Mouse (Mus musculus) forebrain, embryonic 12.5 days (tissue): ENCODE results near the gene Tmem140. TPM values are rescaled to one million over a fixed set of nuclear protein-coding genes. Genes with fewer than 3 reads are reported as not detected.

Experiments used
- ATAC-seq: fragments of 200-750 bp; cut with Nextera tagmentation; 2 replicates; pipeline ENCODE4 v1.8.0; 2017; ENCODE audit warnings: moderate TSS enrichment; ENCODE audit not compliant: low FRiP score
- H3K27ac ChIP-seq: fragments of 300-500 bp; sonication (generic); 2 replicates; pipeline ENCODE4 v1.5.1; 2016; ENCODE audit warnings: mild to moderate bottlenecking
- H3K27me3 ChIP-seq: fragments of 300-500 bp; sonication (generic); 2 replicates; pipeline ENCODE4 v1.6.1; 2016; ENCODE audit warnings: mild to moderate bottlenecking
- H3K36me3 ChIP-seq: fragments of 300-500 bp; sonication (generic); replicated peaks from 2 replicates; pipeline ENCODE4 v1.6.1; 2016; ENCODE audit warnings: mild to moderate bottlenecking
- H3K4me1 ChIP-seq: fragments of 300-500 bp; sonication (generic); 2 replicates; pipeline ENCODE4 v1.6.1; 2016
- H3K4me2 ChIP-seq: fragments of 300-500 bp; sonication (generic); 2 replicates; pipeline ENCODE4 v1.6.1; 2016; ENCODE audit warnings: mild to moderate bottlenecking, moderate library complexity
- H3K4me3 ChIP-seq: fragments of 300-500 bp; sonication (generic); replicated peaks from 2 replicates; pipeline ENCODE4 v1.5.1; 2016; ENCODE audit warnings: mild to moderate bottlenecking
- H3K9ac ChIP-seq: fragments of 300-500 bp; sonication (generic); 2 replicates; pipeline ENCODE4 v1.6.1; 2016; ENCODE audit warnings: mild to moderate bottlenecking
- H3K9me3 ChIP-seq: fragments of 300-500 bp; sonication (generic); 2 replicates; pipeline ENCODE4 v1.6.1; 2016
- WGBS: fragments of 180-500 bp; shearing (Covaris S2); methylation state at CpG from one replicate; pipeline ENCODE4 v1.1.7; 2016; 5-methylcytosine and 5-hydroxymethylcytosine counted together
- polyA plus RNA-seq: library from polyadenylated mRNA; unstranded; fragments of >200 nt; fragmentation: Nextera tagmentation; extraction: Ambion mirVana; gene quantifications from 2 replicates; pipeline ENCODE4 v1.2.1, GENCODE M21; 2016

The Tmem140 gene
- polyA plus RNA-seq, 1 experiment from 2014 or later = 1.8 TPM

DNA sequence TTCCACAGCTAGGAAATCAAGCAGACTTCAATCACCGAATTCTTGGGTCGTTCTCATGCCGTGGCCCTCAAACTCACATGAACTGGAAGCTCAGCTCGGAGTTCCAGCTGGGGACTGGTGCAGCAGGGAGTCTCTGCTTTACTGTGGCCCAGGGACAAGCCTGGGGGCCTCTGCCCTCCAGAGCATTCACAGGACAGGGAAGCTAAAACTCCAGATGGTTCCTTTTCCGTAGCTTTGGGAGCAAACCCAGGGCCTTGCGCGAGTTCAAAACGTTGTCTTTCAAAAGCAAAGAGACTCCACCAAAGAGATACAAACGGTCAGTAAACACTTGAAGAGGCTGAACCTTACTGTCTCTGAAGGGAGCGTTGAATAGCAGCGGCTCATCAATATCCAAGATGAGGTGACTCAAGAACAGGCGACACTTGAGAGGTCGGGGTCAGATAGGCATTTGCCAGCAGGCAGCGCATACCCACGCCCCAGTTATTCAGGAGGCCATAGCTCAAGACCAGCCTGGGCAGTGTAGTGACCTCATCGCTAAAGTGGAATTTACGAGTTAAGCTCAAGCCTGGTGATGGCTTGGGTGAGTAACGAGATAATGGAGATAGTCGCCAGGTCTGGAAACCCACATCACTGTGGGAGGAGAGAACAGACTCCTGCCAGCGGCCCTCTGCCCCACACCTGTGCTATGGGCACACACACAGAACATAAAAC, 5.7 kb downstream of the Tmem140 start:
- Histone ChIP-seq H3K27ac (no peak overlapping the region), H3K4me3 (no peak overlapping the region), H3K27me3 (no peaks in the 10 kb centered on the region), H3K4me1 (no peaks in the 10 kb centered on the region), H3K36me3 (no peaks in the 10 kb centered on the region), H3K9ac (no peak overlapping the region), H3K4me2 (no peak overlapping the region), H3K9me3 (no peaks in the 10 kb centered on the region)
- WGBS = 86% methylated on average over 20 of the region's 20 CpGs
- no peak for ATAC-seq

DNA sequence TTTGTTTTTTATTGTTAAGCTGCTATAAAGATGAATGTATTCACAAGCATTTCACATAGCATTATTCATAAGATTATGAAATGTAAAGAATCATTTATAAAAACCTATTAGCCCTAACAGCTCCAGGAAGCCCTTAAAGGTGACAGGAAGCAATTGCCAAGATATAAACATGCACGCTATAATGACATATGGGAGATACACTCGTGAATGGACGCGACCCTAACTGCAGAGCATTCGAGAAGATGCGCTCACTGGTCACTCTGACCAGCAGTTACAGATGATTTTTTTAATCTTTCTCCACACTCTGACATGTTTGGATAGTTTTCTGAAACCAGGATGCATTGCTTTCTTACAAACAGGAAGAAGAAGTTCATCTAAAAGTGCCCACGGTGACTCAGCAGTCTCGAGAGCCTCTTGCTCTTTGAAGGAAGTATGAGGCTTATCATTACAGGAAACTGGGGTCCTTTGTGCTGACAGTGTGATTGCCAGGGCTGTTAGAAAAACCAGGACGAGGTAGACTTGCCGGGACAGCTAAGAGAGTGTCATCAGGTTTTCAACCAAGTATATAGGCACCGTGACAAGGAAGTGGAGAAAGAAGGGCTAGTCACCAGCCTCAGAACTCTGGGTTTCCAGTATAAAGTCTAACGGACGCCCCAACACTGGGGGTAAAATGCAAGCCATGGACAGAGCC, 6.4 kb downstream of the Tmem140 start:
- H3K4me2 ChIP-seq = no peak overlapping the region
- H3K36me3 ChIP-seq = no peaks in the 10 kb centered on the region; the same call in 1 of the 2 replicates
- H3K27me3 ChIP-seq = no peaks in the 10 kb centered on the region
- no peak overlapping the region for H3K9ac ChIP-seq
- no peak overlapping the region for H3K4me3 ChIP-seq
- no peak overlapping the region for H3K27ac ChIP-seq
- H3K9me3 ChIP-seq = no peaks in the 10 kb centered on the region
- no peak for ATAC-seq
- no peaks in the 10 kb centered on the region for H3K4me1 ChIP-seq
- 90% methylated on average over 13 of the region's 13 CpGs for WGBS

DNA sequence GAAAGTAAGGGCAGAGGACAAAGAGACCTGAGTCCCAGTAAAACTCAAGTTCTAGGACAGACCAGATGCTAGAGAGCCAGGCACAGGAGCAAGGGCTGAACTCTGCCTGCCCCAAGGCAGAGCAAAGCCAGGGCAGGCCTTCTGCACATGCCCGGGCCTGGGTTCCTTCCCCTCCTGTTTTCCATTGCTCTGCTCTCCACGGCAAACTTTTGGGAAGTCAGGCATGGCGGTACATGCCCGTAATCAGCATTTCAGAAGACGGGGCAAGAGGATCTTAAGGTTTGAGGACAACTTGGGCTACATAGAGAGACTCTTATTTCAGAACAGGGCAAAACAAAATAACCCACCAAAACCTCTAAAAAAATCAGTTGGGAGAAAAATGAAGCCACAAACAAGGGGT, 7.2 kb downstream of the Tmem140 start:
- no peak overlapping the region for H3K27ac ChIP-seq
- H3K4me3 ChIP-seq = no peak overlapping the region
- H3K36me3 ChIP-seq = no peaks in the 10 kb centered on the region; the same call in 1 of the 2 replicates
- no peaks in the 10 kb centered on the region; the same call in 1 of the 2 replicates for H3K4me1 ChIP-seq
- no peak overlapping the region for H3K4me2 ChIP-seq
- ATAC-seq = no peak
- 92% methylated on average over 5 of the region's 5 CpGs for WGBS
- no peaks in the 10 kb centered on the region for H3K9me3 ChIP-seq
- H3K27me3 ChIP-seq = no peaks in the 10 kb centered on the region
- H3K9ac ChIP-seq = no peak overlapping the region

DNA sequence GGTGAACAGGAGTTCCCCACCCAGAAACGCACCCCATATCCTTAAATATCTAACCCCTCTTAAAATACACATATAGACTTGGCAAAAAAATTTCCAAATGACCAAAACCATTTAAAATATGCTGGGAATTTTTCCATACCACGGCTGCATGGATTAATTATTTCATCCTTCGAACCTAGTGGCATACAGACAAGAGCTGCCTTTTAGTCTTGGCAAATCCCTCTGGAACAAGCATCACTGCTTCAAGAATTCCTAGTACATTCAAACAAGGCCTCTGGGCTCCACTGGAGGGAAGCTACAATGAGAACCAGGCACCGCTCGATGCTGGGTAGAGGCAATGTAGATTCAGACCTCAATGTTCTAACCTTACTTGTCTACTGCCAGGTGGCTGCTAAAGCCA, 7.8 kb downstream of the Tmem140 start:
- Histone ChIP-seq H3K4me1 (no peaks in the 10 kb centered on the region; the same call in 1 of the 2 replicates), H3K4me3 (no peak overlapping the region), H3K27ac (no peak overlapping the region), H3K9me3 (no peaks in the 10 kb centered on the region), H3K4me2 (no peak overlapping the region), H3K27me3 (no peaks in the 10 kb centered on the region), H3K9ac (no peak overlapping the region), H3K36me3 (no peaks in the 10 kb centered on the region; the same call in 1 of the 2 replicates)
- ATAC-seq = no peak
- 74% methylated on average over 5 of the region's 5 CpGs for WGBS

DNA sequence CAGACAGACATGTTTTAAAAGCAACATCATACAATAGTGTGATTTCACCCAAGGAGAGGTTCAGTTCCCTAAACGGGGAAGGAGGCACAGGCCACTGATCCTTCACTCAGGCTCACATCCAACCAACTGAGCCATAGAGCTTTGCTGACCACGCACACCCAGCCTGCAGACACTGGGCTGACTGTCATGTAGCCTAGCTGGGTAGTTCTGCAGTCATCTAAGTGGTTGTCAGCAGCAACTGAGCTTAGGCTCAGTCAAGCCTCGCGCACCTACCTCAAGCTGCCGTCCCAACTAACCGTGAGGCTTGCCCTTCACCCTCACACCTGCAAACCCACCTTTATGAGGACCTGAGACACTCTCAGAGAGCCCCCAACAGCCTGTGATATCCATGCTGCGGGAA, 9.0 kb downstream of the Tmem140 start:
- H3K27ac ChIP-seq = no peak overlapping the region
- H3K27me3 ChIP-seq = no peaks in the 10 kb centered on the region
- H3K4me3 ChIP-seq = no peak overlapping the region
- WGBS = 94% methylated on average over 7 of the region's 7 CpGs
- H3K4me1 ChIP-seq = peaks cover 7% of the 10 kb centered on the region
- no peak for ATAC-seq
- no peaks in the 10 kb centered on the region for H3K9me3 ChIP-seq
- H3K36me3 ChIP-seq = no peaks in the 10 kb centered on the region; the same call in 1 of the 2 replicates
- no peak overlapping the region for H3K9ac ChIP-seq
- H3K4me2 ChIP-seq = no peak overlapping the region

DNA sequence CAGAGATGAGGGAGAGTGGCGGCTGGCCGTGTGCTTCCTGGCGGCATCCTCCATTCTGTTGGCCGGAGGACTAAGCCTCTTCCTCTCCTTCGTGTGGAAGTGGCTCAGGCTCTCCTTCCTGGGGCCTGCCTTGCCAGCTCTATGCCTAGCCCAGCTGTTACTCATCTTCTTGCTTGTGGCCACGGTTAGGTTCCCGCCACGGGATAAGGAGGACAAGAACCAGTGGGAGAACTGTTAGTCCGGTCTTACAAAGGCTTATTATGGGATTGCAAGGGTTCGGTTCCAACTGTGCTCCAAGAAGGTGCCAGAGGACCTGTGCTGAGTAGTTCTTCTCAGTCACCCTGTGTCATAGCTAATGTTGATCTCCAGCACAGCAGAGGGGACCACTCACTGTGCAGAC, 9.9 kb downstream of the Tmem140 start:
- H3K4me3 ChIP-seq = no peak overlapping the region
- peaks cover 12% of the 10 kb centered on the region for H3K4me1 ChIP-seq
- no peak overlapping the region for H3K4me2 ChIP-seq
- no peak overlapping the region for H3K9ac ChIP-seq
- no peak overlapping the region for H3K27ac ChIP-seq
- no peaks in the 10 kb centered on the region; the same call in 1 of the 2 replicates for H3K36me3 ChIP-seq
- WGBS = 87% methylated on average over 10 of the region's 10 CpGs
- no peak for ATAC-seq
- no peaks in the 10 kb centered on the region for H3K27me3 ChIP-seq
- no peaks in the 10 kb centered on the region for H3K9me3 ChIP-seq

DNA sequence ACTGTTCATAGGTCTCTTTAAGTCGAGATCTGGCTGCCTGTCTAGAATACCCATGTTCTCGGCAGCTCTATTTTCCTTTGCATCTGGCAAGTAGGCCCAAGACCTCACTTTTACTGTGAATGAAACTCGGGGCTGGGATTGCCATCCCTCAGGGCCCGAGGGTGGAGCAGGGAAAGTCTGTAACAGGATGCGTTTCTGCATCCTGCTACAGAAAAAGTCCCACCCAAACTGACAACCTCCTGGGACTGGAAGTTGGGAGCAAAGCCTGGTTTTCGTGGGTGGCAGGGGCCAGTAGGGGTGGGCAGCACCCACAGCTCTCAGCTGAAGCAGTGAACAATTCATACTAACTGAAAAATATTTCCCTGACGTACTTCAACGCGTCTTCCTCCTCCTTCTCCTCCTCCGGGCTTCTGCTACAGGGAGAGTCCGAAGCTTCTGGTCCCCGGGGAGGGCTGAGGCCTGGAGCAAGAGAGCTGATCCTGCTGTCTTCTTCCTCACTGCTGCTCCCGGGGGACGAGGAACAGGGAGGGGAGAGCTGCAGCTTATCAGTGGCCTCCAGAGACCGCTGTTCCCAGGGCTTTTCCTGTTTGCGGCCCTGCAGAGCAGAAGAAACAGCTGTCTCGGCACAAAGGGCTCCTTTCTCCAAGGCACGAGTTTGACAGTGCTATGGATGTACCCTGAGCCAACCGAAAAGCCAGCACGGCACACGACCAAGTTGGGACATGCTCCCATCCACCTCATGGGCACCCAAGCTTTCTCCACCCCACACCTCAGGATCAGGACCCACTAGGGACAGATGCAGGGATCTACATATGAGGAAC, 11.4 kb downstream of the Tmem140 start:
- Histone ChIP-seq H3K4me3 (no peak overlapping the region), H3K36me3 (no peaks in the 10 kb centered on the region; the same call in 1 of the 2 replicates), H3K9ac (0 out of 2 replicates have a peak overlapping the region, but pooled peaks have one; percentile 8), H3K27me3 (no peaks in the 10 kb centered on the region), H3K4me1 (peaks cover 20% of the 10 kb centered on the region), H3K9me3 (no peaks in the 10 kb centered on the region), H3K27ac (no peak overlapping the region), H3K4me2 (no peak overlapping the region)
- 80% methylated on average over 21 of the region's 21 CpGs for WGBS
- no peak for ATAC-seq

DNA sequence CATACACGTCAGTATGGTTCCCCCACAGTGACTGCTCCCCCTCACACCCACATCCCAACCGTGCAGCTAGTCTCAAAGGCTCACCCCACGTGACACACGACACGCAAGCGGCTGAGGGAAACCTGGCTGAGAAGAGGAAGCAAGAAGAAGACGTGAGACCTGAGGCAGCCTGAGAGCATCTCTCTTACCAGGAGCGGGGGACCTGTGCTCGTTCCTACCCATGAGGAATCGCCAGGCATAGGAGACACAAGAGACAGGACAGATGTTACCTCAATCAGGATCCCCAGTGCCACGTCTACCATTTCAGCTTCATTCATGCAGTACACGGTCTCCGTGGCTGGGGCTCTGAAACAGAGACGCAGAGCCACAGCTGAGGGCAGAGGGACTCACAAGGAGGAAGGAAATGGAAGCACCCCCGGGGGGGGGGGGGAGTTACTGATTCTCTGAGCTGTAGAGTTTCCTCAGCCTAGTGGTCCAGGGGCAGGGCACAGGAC, 12.4 kb downstream of the Tmem140 start:
- H3K27me3 ChIP-seq = no peaks in the 10 kb centered on the region
- 94% methylated on average over 15 of the region's 15 CpGs for WGBS
- no peaks in the 10 kb centered on the region for H3K9me3 ChIP-seq
- H3K4me3 ChIP-seq = no peak overlapping the region
- no peak overlapping the region for H3K4me2 ChIP-seq
- no peak overlapping the region for H3K9ac ChIP-seq
- ATAC-seq = no peak
- H3K27ac ChIP-seq = peak overlapping the region; percentile 25; the same call in 1 of the 2 replicates
- peaks cover 20% of the 10 kb centered on the region for H3K4me1 ChIP-seq
- H3K36me3 ChIP-seq = peaks cover 2% of the 10 kb centered on the region

DNA sequence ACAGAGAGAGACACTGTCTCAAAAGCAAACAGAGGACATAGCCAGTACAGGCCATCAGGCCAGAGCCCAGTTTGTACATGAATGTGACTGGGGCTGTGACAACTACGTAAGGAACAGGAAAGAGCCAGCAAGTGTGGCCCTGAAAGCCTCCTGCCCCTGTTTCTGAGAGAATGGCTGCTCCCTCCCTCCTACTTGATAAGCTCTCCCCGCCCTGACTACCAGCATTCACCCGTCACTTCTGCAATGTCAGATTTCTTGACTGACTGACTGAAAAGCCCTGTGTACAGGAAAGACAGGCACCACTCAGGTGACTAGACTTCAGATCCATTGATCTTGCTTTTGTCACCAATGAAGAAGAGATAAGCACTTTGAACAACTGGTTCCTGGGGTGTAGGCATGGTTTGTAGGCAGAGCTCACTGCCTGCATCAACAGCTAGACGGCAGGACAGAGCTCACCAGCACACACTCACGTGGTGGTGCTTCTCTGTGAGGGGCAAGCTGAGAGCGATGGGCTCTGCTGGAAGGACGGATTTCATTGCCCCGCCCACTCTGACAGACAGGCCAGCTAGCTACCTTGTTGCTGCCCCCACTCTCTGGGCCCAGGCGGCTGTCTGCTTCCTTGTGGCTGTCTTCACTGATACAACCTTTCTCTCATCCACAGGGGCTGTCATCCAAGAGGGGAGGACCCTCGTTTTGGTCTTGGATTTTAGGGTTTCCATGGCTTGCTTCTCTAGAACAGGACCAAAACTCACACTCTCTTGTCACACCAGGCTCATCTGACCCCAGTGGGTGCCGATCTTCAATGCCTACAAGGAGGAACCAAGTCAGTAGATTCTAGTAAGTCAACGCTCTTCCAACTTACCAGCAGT, 13.3 kb downstream of the Tmem140 start:
- 64% methylated on average over 12 of the region's 12 CpGs for WGBS

DNA sequence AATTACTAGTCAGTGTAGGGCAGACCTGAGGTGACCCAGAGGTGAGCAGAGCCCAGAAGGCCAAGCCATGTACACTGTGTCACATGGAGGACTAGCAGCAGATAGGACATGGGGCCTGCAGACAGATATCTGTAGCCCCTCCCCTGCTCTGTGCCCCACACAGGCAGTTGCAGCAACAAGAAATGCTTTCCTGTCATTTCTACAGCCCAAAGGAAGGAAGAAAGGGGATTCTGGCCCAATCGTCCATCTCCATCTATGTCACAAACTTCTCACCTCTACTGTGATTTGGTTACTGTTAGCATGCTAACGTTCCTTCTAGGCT, 13.8 kb downstream of the Tmem140 start:
- Histone ChIP-seq H3K4me1 (peaks cover 20% of the 10 kb centered on the region), H3K36me3 (peaks cover 12% of the 10 kb centered on the region), H3K4me3 (peak overlapping the region; percentile 70), H3K4me2 (peak overlapping the region; percentile 67), H3K27ac (no peak overlapping the region), H3K9me3 (no peaks in the 10 kb centered on the region), H3K27me3 (no peaks in the 10 kb centered on the region), H3K9ac (peak overlapping the region; percentile 84)
- WGBS = 58% methylated on average over 2 of the region's 2 CpGs
- no peak for ATAC-seq

More for the DNA sequence above, 13.3 kb downstream of the Tmem140 start:
- H3K27me3 ChIP-seq = no peaks in the 10 kb centered on the region
- peak overlapping the region; percentile 70; the same call in 1 of the 2 replicates for H3K4me3 ChIP-seq
- no peaks in the 10 kb centered on the region for H3K9me3 ChIP-seq
- H3K4me2 ChIP-seq = peak overlapping the region; percentile 67
- peak overlapping the region; percentile 25; the same call in 1 of the 2 replicates for H3K27ac ChIP-seq
- peaks cover 9% of the 10 kb centered on the region for H3K36me3 ChIP-seq
- H3K4me1 ChIP-seq = peaks cover 20% of the 10 kb centered on the region
- no peak for ATAC-seq
- H3K9ac ChIP-seq = peak overlapping the region; percentile 84; the same call in 1 of the 2 replicates

DNA sequence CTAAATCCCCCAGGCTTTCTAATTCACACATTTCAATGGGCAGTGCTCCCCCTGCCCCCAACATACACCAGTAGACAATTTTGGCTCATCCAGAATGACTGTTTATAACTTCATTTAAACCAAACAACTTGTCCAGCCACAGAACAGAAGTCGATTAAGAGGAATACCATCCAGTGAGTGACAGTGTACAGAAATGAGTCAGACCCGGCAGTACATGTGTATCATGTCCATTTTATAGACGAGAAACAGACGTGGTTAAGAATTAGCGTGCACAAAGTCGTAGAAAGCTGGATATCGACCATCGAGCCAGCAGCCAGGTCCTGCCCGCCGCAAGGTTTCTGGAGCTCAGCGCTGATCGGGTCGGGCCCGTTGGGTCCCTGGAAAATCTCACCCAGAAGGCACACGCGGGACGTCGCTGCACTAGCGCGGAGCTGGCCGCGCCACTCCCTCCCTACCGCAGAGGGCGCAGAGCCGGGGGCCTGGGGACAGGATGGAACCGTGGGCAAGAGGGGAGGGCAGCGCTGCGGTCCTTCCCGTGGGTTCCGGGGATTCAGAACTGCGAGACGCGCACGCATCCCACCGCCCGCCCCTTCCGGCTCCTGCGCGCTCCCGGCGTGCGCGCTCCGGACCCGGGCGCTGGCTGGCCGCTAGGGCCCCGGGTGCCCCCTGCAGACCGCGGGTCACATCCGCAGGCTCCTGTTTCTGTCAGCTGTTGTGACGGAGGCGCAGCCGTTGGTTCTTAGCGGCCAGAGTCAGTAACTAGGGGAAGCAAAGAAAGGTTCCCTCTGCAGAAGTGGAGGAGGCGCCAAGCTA, 14.8 kb downstream of the Tmem140 start, which contains the start of gene Cyren:
TSS of gene Cyren (minus strand) at position 552 of the 813 bp plus-strand sequence.
- Histone ChIP-seq H3K4me3 (peak within 1 kb of the TSS; percentile 70), H3K27me3 (no peaks in the 10 kb centered on the region), H3K36me3 (peaks cover 21% of the 10 kb centered on the region), H3K9me3 (no peaks in the 10 kb centered on the region), H3K4me1 (peaks cover 20% of the 10 kb centered on the region), H3K9ac (peak within 1 kb of the TSS; percentile 84), H3K4me2 (peak within 1 kb of the TSS; percentile 67), H3K27ac (peak within 1 kb of the TSS; percentile 90)
- peak; percentile 93 for ATAC-seq
- WGBS = under 1% methylated on average over 56 of the region's 56 CpGs
